Mouse (Mus musculus): ENCODE results near the gene Npcd. TPM values are rescaled to one million over a fixed set of nuclear protein-coding genes. Genes with fewer than 3 reads are reported as not detected.

Npcd gene
- total and polyA plus RNA-seq, 2 experiments from 2014 or later, result 2.7 to 12.6 TPM

DNA sequence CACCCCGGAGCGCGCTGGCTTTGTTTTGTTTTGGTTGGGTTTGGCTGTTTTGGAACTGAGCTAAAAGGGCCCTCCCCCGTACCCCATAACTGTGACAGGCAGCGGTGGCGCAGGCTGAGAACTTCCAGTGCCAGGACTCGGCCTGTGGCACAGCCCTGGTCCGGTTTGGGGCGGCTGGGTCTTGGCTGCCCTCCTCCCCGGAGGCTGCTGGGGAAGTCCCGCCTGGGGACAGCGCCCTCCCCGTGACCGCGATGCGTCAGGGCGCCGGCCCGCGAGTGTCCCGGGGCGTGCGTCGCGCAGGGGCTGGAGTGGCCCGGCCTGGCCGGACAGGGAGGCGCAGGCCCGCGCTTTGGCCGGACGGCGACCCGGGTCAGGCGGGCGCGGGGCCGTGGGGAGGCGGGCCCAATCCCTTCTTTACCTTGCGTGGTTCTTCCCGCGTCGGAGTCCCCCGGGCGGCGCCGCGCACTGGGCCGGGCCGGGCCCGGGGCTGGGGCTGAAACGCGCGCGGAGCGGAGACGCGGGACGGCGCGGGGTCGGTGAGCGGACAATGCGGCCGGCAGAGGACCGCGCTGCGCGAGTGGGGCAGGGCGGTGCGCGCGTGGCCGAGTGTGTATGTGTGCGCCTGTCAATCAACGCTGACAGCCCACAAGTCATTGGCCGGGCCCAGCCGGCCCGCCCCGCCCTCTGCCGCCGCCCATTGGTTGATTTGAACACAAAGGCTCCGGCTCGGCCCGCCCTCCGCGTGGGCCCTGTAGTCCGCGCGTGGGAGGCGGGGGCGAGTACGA lies 91.9 kb downstream of the Npcd start, which contains the start of gene Sun2:
Gene Sun2 (minus strand): TSS at position 616 of the 785 bp plus-strand sequence.
- Histone ChIP-seq H3K27ac (peak within 1 kb of the TSS; percentile 83), H3K9me3 (ENCODE audit: low read length) (no peaks in the 10 kb centered on the region), H3K4me1 (ENCODE audit: insufficient read depth, low read length) (peaks cover 7% of the 10 kb centered on the region; the same call in 1 of the 2 replicates), H3K4me3 (ENCODE audit: low read length) (peak within 1 kb of the TSS; percentile 96), H3K27me3 (ENCODE audit: insufficient read depth, low read length) (no peaks in the 10 kb centered on the region), H3K36me3 (ENCODE audit: insufficient read depth, low read length) (peaks cover 20% of the 10 kb centered on the region; the same call in 1 of the 2 replicates), H3K4me2 (ENCODE audit: low read depth, low read length) (peak within 1 kb of the TSS; percentile 80), H3K9ac (replicated peaks; ENCODE audit: low read length) (peak within 1 kb of the TSS; percentile 93)
- under 1% methylated on average over 76 of the region's 93 CpGs for WGBS
- DNase-seq (ENCODE audit: low spot score) (peak; percentile 96), ATAC-seq (peak; percentile 94)
- TF ChIP-seq CTCF (IDR thresholded peaks at IDR 0.05; ENCODE audit: low read depth), result no peak

DNA sequence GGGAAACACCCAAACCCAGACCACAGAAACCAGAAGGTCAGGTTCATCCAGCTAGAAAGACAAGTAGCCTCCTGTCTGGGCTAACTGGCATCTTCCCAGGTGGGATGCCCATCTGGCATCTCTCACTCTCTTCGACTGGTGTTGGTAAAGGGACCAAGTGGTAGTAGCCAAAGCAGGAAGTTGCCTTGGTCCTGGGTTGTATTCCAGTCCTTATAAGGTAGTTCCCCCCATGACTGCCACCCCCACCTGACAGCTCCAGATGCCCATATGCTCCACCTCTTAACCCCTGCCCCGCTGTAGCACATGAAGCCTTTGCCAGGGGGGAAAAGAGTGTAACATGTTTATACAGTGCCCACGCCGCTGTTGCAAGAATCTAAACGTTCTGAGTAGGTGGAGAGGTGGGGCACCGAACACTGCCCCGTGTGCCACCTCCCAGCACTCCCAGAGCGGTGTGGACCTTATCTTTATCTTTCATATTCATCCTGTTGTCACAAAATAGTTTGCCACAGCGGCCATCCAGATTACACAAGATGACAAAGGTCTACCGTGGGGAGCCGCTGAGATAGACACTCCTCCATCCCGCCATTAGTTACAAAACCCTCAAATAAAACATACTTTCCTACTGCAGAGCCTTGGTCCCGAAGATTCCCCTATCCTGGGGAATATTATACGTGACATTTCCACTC lies 92.7 kb downstream of the Npcd start:
- H3K4me3 ChIP-seq (ENCODE audit: low read length), result peak overlapping the region; percentile 96
- peaks cover 7% of the 10 kb centered on the region; the same call in 1 of the 2 replicates for H3K4me1 ChIP-seq (ENCODE audit: insufficient read depth, low read length)
- H3K36me3 ChIP-seq (ENCODE audit: insufficient read depth, low read length), result peaks cover 28% of the 10 kb centered on the region; the same call in 1 of the 2 replicates
- DNase-seq (ENCODE audit: low spot score), result no peak
- ATAC-seq, result no peak
- no peaks in the 10 kb centered on the region for H3K27me3 ChIP-seq (ENCODE audit: insufficient read depth, low read length)
- H3K9ac ChIP-seq (replicated peaks; ENCODE audit: low read length), result peak overlapping the region; percentile 93
- H3K27ac ChIP-seq, result peak overlapping the region; percentile 83
- H3K4me2 ChIP-seq (ENCODE audit: low read depth, low read length), result peak overlapping the region; percentile 80
- no peaks in the 10 kb centered on the region for H3K9me3 ChIP-seq (ENCODE audit: low read length)
- WGBS, result 19% methylated on average over 14 of the region's 14 CpGs
- TF ChIP-seq CTCF (IDR thresholded peaks at IDR 0.05; ENCODE audit: low read depth), result no peak

DNA sequence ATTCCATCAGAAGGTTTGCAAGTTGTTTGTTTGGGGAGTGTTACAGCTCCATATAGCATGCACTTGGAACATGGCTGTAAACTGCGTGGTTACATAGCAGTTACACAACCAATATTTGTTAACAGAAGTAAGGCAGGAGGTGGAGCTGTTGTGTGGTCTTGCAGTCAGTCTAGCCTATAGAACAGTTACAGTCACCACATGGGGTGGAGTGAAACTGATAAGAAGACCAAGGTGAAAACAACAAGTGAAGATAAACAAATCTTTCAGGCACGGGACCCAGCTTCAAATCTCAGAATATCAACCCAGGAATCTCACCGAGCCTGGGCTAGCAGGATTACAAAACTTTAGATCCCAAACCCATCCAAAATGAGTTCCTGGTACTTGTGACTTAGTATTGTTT lies 93.3 kb downstream of the Npcd start:
- H3K27ac ChIP-seq, result no peak overlapping the region
- no peak for ATAC-seq
- no peaks in the 10 kb centered on the region for H3K27me3 ChIP-seq (ENCODE audit: insufficient read depth, low read length)
- peak overlapping the region; percentile 80 for H3K4me2 ChIP-seq (ENCODE audit: low read depth, low read length)
- H3K9me3 ChIP-seq (ENCODE audit: low read length), result no peaks in the 10 kb centered on the region
- 0 out of 2 replicates have a peak, but pooled peaks have one; percentile 8 for TF ChIP-seq CTCF (IDR thresholded peaks at IDR 0.05; ENCODE audit: low read depth)
- H3K4me3 ChIP-seq (ENCODE audit: low read length), result peak overlapping the region; percentile 96; the same call in 1 of the 2 replicates
- DNase-seq (ENCODE audit: low spot score), result no peak
- H3K4me1 ChIP-seq (ENCODE audit: insufficient read depth, low read length), result peaks cover 7% of the 10 kb centered on the region; the same call in 1 of the 2 replicates
- H3K9ac ChIP-seq (replicated peaks; ENCODE audit: low read length), result peak overlapping the region; percentile 93; the same call in 1 of the 2 replicates
- H3K36me3 ChIP-seq (ENCODE audit: insufficient read depth, low read length), result peaks cover 31% of the 10 kb centered on the region; the same call in 1 of the 2 replicates
- 82% methylated on average over 3 of the region's 3 CpGs for WGBS

Other genes starting within 250 kb of the Npcd start
- 0.36 and 0.37 TPM in 2 replicates for gene Dmc1, start 229.1 kb downstream of the Npcd start, total RNA-seq (2014; rRNA removed)
- 1.1 and 1.4 TPM in 2 replicates for gene Dmc1, start 229.1 kb downstream of the Npcd start, polyA plus RNA-seq (2015; fragmentation: Nextera tagmentation; extraction: Ambion mirVana)
- 6.4 and 8.4 TPM in 2 replicates for gene Fam227a, start 175.3 kb downstream of the Npcd start, total RNA-seq (2014; rRNA removed)
- gene Fam227a, start 175.3 kb downstream of the Npcd start, polyA plus RNA-seq (2015; fragmentation: Nextera tagmentation; extraction: Ambion mirVana), result 2.1 and 3.1 TPM in 2 replicates
- gene Cby1, start 175.0 kb downstream of the Npcd start, total RNA-seq (2014; rRNA removed), result 48.2 and 54.2 TPM in 2 replicates
- 91.5 and 92.0 TPM in 2 replicates for gene Cby1, start 175.0 kb downstream of the Npcd start, polyA plus RNA-seq (2015; fragmentation: Nextera tagmentation; extraction: Ambion mirVana)
- gene Tomm22, start 163.4 kb downstream of the Npcd start, total RNA-seq (2014; rRNA removed), result 139 and 149 TPM in 2 replicates
- 239 and 241 TPM in 2 replicates for gene Tomm22, start 163.4 kb downstream of the Npcd start, polyA plus RNA-seq (2015; fragmentation: Nextera tagmentation; extraction: Ambion mirVana)
- 53.3 and 57.9 TPM in 2 replicates for gene Josd1, start 146.3 kb downstream of the Npcd start, total RNA-seq (2014; rRNA removed)
- 18.1 and 20.0 TPM in 2 replicates for gene Josd1, start 146.3 kb downstream of the Npcd start, polyA plus RNA-seq (2015; fragmentation: Nextera tagmentation; extraction: Ambion mirVana)
- 88.2 and 91.7 TPM in 2 replicates for gene Gtpbp1, start 143.4 kb downstream of the Npcd start, total RNA-seq (2014; rRNA removed)
- gene Gtpbp1, start 143.4 kb downstream of the Npcd start, polyA plus RNA-seq (2015; fragmentation: Nextera tagmentation; extraction: Ambion mirVana), result 36.7 and 38.3 TPM in 2 replicates
- 43.6 and 45.4 TPM in 2 replicates for gene Sun2, start 91.7 kb downstream of the Npcd start, total RNA-seq (2014; rRNA removed)
- gene Sun2, start 91.7 kb downstream of the Npcd start, polyA plus RNA-seq (2015; fragmentation: Nextera tagmentation; extraction: Ambion mirVana), result 4.5 and 5.5 TPM in 2 replicates
- gene Dnal4, start 56.4 kb downstream of the Npcd start, total RNA-seq (2014; rRNA removed), result 42.7 and 50.3 TPM in 2 replicates
- gene Dnal4, start 56.4 kb downstream of the Npcd start, polyA plus RNA-seq (2015; fragmentation: Nextera tagmentation; extraction: Ambion mirVana), result 54.0 and 56.7 TPM in 2 replicates
- gene Nptxr, start 29.5 kb downstream of the Npcd start, total RNA-seq (2014; rRNA removed), result 226 and 245 TPM in 2 replicates
- 59.9 and 68.5 TPM in 2 replicates for gene Nptxr, start 29.5 kb downstream of the Npcd start, polyA plus RNA-seq (2015; fragmentation: Nextera tagmentation; extraction: Ambion mirVana)
- 92.4 and 107 TPM in 2 replicates for gene Cbx6, start 451 bp upstream of the Npcd start, total RNA-seq (2014; rRNA removed)
- gene Cbx6, start 451 bp upstream of the Npcd start, polyA plus RNA-seq (2015; fragmentation: Nextera tagmentation; extraction: Ambion mirVana), result 51.6 and 56.6 TPM in 2 replicates
- gene Apobec3, start 57.4 kb upstream of the Npcd start, total RNA-seq (2014; rRNA removed), result 3.5 and 5.3 TPM in 2 replicates
- gene Apobec3, start 57.4 kb upstream of the Npcd start, polyA plus RNA-seq (2015; fragmentation: Nextera tagmentation; extraction: Ambion mirVana), result 3.9 and 4.5 TPM in 2 replicates
- 5.1 and 9.5 TPM in 2 replicates for gene Cbx7, start 136.9 kb upstream of the Npcd start, total RNA-seq (2014; rRNA removed)
- gene Cbx7, start 136.9 kb upstream of the Npcd start, polyA plus RNA-seq (2015; fragmentation: Nextera tagmentation; extraction: Ambion mirVana), result 2.9 and 3.1 TPM in 2 replicates
- 31.0 and 33.4 TPM in 2 replicates for gene Pdgfb, start 180.7 kb upstream of the Npcd start, total RNA-seq (2014; rRNA removed)
- 8.3 and 9.5 TPM in 2 replicates for gene Pdgfb, start 180.7 kb upstream of the Npcd start, polyA plus RNA-seq (2015; fragmentation: Nextera tagmentation; extraction: Ambion mirVana)